Mouse (Mus musculus) forebrain, embryonic 12.5 days (tissue): ENCODE results near the gene Senp7. TPM values are rescaled to one million over a fixed set of nuclear protein-coding genes. Genes with fewer than 3 reads are reported as not detected.
"Not testable (repeated sequence)": the region's sequence is repeated elsewhere in the genome, so short reads cannot be mapped to it uniquely, and the experiment has no call there.

ENCODE experiments used
- ATAC-seq: fragments of 200-750 bp; cut with Nextera tagmentation; 2 replicates; pipeline ENCODE4 v1.8.0; 2017; ENCODE audit warnings: moderate TSS enrichment; ENCODE audit not compliant: low FRiP score
- H3K27ac ChIP-seq: fragments of 300-500 bp; sonication (generic); 2 replicates; pipeline ENCODE4 v1.5.1; 2016; ENCODE audit warnings: mild to moderate bottlenecking
- H3K27me3 ChIP-seq: fragments of 300-500 bp; sonication (generic); 2 replicates; pipeline ENCODE4 v1.6.1; 2016; ENCODE audit warnings: mild to moderate bottlenecking
- H3K36me3 ChIP-seq: fragments of 300-500 bp; sonication (generic); replicated peaks from 2 replicates; pipeline ENCODE4 v1.6.1; 2016; ENCODE audit warnings: mild to moderate bottlenecking
- H3K4me1 ChIP-seq: fragments of 300-500 bp; sonication (generic); 2 replicates; pipeline ENCODE4 v1.6.1; 2016
- H3K4me2 ChIP-seq: fragments of 300-500 bp; sonication (generic); 2 replicates; pipeline ENCODE4 v1.6.1; 2016; ENCODE audit warnings: mild to moderate bottlenecking, moderate library complexity
- H3K4me3 ChIP-seq: fragments of 300-500 bp; sonication (generic); replicated peaks from 2 replicates; pipeline ENCODE4 v1.5.1; 2016; ENCODE audit warnings: mild to moderate bottlenecking
- H3K9ac ChIP-seq: fragments of 300-500 bp; sonication (generic); 2 replicates; pipeline ENCODE4 v1.6.1; 2016; ENCODE audit warnings: mild to moderate bottlenecking
- H3K9me3 ChIP-seq: fragments of 300-500 bp; sonication (generic); 2 replicates; pipeline ENCODE4 v1.6.1; 2016
- WGBS: fragments of 180-500 bp; shearing (Covaris S2); methylation state at CpG from one replicate; pipeline ENCODE4 v1.1.7; 2016; 5-methylcytosine and 5-hydroxymethylcytosine counted together
- polyA plus RNA-seq: library from polyadenylated mRNA; unstranded; fragments of >200 nt; fragmentation: Nextera tagmentation; extraction: Ambion mirVana; gene quantifications from 2 replicates; pipeline ENCODE4 v1.2.1, GENCODE M21; 2016

The Senp7 gene
- polyA plus RNA-seq, 1 experiment from 2014 or later: 49.2 TPM

DNA sequence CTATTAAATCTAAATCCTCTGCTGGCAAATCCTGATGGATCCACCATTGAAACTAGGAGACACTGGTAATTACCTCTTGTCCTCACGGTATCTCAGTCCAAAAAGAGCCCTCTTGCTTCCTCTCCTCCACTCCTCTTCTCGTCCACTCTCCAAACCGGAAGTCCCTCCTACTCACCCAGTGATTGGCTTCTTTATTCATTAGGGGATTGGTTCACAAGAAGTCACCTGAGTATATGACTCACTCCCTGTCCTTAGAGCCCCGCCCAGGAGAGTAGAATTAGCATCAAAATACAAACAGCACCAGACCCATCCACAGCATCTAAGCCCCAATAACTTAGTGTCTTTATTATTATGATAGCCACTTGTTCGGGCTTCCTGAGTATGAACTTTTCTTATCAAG lies 68.0 kb downstream of the Senp7 start:
- H3K4me1 ChIP-seq: no peaks in the 10 kb centered on the region
- H3K9ac ChIP-seq: no peak overlapping the region
- no peak overlapping the region for H3K4me2 ChIP-seq
- 0 out of 2 replicates have a peak, but pooled peaks cover 4% of the 10 kb centered on the region for H3K9me3 ChIP-seq
- H3K27me3 ChIP-seq: no peaks in the 10 kb centered on the region
- H3K27ac ChIP-seq: no peak overlapping the region
- peaks cover 25% of the 10 kb centered on the region for H3K36me3 ChIP-seq
- H3K4me3 ChIP-seq: no peak overlapping the region
- 89% methylated on average over 5 of the region's 5 CpGs for WGBS
- no peak for ATAC-seq

DNA sequence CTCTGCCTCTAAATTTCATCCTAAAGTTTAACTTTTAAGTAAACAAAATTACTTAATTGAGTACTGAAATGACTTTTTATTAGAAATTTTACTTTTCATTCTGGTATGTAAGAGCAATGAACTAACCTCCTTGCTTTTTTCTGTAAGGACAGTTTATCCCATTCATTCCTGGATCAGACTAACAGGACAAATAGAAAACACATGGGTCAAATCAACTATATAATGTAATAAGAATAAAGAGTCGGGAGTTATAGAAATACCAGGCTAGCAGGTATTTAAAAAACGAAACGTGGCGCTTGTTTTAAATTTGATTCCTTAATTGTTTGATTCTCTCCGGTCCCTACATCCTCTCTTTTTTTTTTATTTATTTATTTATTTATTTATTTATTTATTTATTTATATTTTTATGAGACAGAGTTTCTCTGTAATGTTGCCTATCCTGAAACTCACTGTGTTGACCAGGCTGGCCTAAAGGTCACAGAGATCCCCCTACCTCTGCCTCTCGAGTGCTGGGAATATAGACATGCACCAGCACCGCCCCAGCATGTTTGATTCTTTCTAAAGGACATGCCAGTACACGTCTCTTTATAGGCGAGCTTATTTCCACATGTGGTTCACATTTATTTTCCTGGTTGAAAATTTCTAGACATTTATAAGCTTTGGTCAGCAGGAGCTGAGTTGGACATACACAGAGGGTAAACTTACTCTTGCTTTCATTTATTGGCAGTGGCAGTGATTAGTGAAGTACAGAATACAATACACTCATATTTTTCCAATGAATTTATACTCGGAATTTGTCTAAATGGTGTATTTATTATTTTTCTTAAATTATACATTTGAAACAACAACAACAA lies 69.4 kb downstream of the Senp7 start:
- H3K27ac ChIP-seq: no peak overlapping the region
- H3K36me3 ChIP-seq: peaks cover 22% of the 10 kb centered on the region
- WGBS: 87% methylated on average over 10 of the region's 10 CpGs
- no peak overlapping the region for H3K9ac ChIP-seq
- no peaks in the 10 kb centered on the region for H3K27me3 ChIP-seq
- H3K4me2 ChIP-seq: no peak overlapping the region
- no peak for ATAC-seq
- 0 out of 2 replicates have a peak, but pooled peaks cover 4% of the 10 kb centered on the region for H3K9me3 ChIP-seq
- H3K4me1 ChIP-seq: no peaks in the 10 kb centered on the region
- no peak overlapping the region for H3K4me3 ChIP-seq

DNA sequence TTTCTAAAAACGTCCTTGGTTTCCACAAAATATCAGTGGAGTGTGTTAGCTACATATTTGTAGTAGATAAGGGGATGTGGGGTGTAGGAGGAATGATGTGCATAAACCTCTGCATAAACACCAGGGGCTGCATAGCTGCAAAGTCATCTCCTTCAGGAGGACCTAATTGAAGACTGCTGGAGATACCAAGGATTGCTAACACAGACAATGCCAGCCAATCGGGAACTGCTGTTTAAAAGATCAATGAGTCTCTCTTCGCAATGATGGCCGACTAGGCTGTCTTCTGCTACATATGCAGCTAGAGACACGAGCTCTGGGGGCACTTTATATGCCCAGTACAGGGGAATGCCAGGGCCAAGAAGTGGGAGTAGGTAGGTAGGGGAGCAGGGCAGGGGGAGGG lies 74.4 kb downstream of the Senp7 start:
- Histone ChIP-seq H3K4me3 (no peak overlapping the region), H3K4me1 (no peaks in the 10 kb centered on the region), H3K27me3 (no peaks in the 10 kb centered on the region), H3K27ac (no peak overlapping the region), H3K36me3 (peaks cover 35% of the 10 kb centered on the region), H3K9ac (no peak overlapping the region), H3K9me3 (no peaks in the 10 kb centered on the region), H3K4me2 (no peak overlapping the region)
- 88% methylated on average over 5 of the region's 5 CpGs for WGBS
- no peak for ATAC-seq

GRCm38 (mm10) chr16:56124045-56124444 lies 75.9 kb downstream of the Senp7 start:
- Histone ChIP-seq H3K27ac (no peak overlapping the region), H3K4me1 (no peaks in the 10 kb centered on the region), H3K9ac (no peak overlapping the region), H3K4me3 (no peak overlapping the region), H3K4me2 (no peak overlapping the region), H3K27me3 (no peaks in the 10 kb centered on the region), H3K36me3 (peaks cover 43% of the 10 kb centered on the region), H3K9me3 (no peaks in the 10 kb centered on the region)
- ATAC-seq: no peak
- WGBS: 97% methylated on average over 3 of the region's 3 CpGs

- no peak overlapping the region for H3K4me3 ChIP-seq
- no peaks in the 10 kb centered on the region for H3K27me3 ChIP-seq
- no peak overlapping the region for H3K4me2 ChIP-seq
- no peaks in the 10 kb centered on the region for H3K4me1 ChIP-seq
- ATAC-seq: no peak
- H3K27ac ChIP-seq: no peak overlapping the region
- H3K9me3 ChIP-seq: no peaks in the 10 kb centered on the region
- peaks cover 20% of the 10 kb centered on the region for H3K36me3 ChIP-seq
- no peak overlapping the region for H3K9ac ChIP-seq
- 42% methylated on average over 3 of the region's 3 CpGs for WGBS
Observed at GRCm38 (mm10) chr16:56131666-56132065, 83.5 kb downstream of the Senp7 start.

GRCm38 (mm10) chr16:56134149-56134548 lies 86.0 kb downstream of the Senp7 start:
- ATAC-seq: no peak
- 59% methylated on average over 4 of the region's 4 CpGs for WGBS

DNA sequence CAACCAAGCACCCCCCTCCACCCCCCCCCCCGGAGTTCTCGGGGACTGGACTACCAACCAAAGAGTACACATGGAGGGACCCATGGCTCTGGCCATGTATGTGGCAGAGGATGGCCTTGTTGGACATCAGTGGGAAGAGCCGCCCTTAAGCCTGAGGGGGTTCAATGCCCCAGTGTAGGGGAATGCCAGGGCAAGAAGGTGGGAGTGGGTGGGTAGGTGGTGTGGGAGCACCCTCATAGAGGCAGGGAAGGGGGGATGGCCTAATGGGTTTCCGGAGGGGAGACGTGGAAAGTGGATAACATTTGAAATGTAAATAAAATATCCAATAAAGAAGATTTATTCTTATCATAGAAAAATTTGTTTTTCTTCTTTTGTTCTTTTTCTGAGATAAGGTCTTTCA lies 89.5 kb downstream of the Senp7 start:
- not testable (repeated sequence) for H3K36me3 ChIP-seq, H3K4me1 ChIP-seq, H3K9me3 ChIP-seq, H3K4me2 ChIP-seq, H3K9ac ChIP-seq, H3K27me3 ChIP-seq, H3K4me3 ChIP-seq, ATAC-seq, H3K27ac ChIP-seq
- WGBS: 97% methylated on average over 5 of the region's 5 CpGs

More at GRCm38 (mm10) chr16:56134149-56134548, 86.0 kb downstream of the Senp7 start:
- Histone ChIP-seq H3K9ac (no peak overlapping the region), H3K27me3 (no peaks in the 10 kb centered on the region), H3K36me3 (peaks cover 11% of the 10 kb centered on the region; the same call in 1 of the 2 replicates), H3K9me3 (no peaks in the 10 kb centered on the region), H3K4me1 (no peaks in the 10 kb centered on the region), H3K27ac (no peak overlapping the region), H3K4me3 (no peak overlapping the region), H3K4me2 (no peak overlapping the region)

DNA sequence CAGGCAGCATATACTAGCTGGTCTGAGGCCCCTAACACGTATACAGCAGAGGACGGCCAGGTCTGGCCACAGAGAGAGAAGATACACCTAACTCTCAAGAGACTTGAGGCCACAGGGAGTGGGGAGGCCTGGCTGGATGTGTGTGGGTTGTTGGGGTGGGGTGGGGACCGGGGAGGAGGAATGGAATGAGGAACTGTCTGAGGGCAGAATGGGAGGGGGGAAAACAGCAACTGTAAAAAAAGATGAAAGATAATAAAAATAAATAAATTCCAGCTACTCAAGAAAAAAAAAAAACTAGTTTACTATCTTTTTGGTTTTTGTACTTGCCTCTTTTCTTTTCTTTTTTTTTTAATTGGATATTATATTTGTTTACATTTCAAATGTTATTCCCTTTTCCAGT lies 91.8 kb downstream of the Senp7 start:
- 90% methylated on average over 3 of the region's 3 CpGs for WGBS
- Histone ChIP-seq H3K9me3 (no peaks in the 10 kb centered on the region), H3K4me3 (no peak overlapping the region), H3K27me3 (no peaks in the 10 kb centered on the region), H3K9ac (no peak overlapping the region), H3K36me3 (peaks cover 9% of the 10 kb centered on the region; the same call in 1 of the 2 replicates), H3K4me2 (no peak overlapping the region), H3K27ac (no peak overlapping the region), H3K4me1 (no peaks in the 10 kb centered on the region)
- ATAC-seq: no peak

- WGBS: 96% methylated on average over 17 of the region's 17 CpGs
- H3K27ac ChIP-seq: no peak overlapping the region
- no peaks in the 10 kb centered on the region for H3K4me1 ChIP-seq
- no peak overlapping the region for H3K4me2 ChIP-seq
- no peak overlapping the region for H3K9ac ChIP-seq
- H3K27me3 ChIP-seq: no peaks in the 10 kb centered on the region
- H3K36me3 ChIP-seq: no peaks in the 10 kb centered on the region; the same call in 1 of the 2 replicates
- H3K9me3 ChIP-seq: no peaks in the 10 kb centered on the region
- ATAC-seq: no peak
- no peak overlapping the region for H3K4me3 ChIP-seq
Observed at GRCm38 (mm10) chr16:56144876-56145555, 96.9 kb downstream of the Senp7 start.

GRCm38 (mm10) chr16:56147679-56148078 lies 99.5 kb downstream of the Senp7 start:
- H3K36me3 ChIP-seq: no peaks in the 10 kb centered on the region
- H3K9ac ChIP-seq: no peak overlapping the region
- H3K4me3 ChIP-seq: no peak overlapping the region
- H3K27me3 ChIP-seq: no peaks in the 10 kb centered on the region
- 43% methylated on average over 2 of the region's 2 CpGs for WGBS
- no peak overlapping the region for H3K4me2 ChIP-seq
- H3K27ac ChIP-seq: no peak overlapping the region
- no peak for ATAC-seq
- no peaks in the 10 kb centered on the region for H3K4me1 ChIP-seq
- no peaks in the 10 kb centered on the region for H3K9me3 ChIP-seq

DNA sequence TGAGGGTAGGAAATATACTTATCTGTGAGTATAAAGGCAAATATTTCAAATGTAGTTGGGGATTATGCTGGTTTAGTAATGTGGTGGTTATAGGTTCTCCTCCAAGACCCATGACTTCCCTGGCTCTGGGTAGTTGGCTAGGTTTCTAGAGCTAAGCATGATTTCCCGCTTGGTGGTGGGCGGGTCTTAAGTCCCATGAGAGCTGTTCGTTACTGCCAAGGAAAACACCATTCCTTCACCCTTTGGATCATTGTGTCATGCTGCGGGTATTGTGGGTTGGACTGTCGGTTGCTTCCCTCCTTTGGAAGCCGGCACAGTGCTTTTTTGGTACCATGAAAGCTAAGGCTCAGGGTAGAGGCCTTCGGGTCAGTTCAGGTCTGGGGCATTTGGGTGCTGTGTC lies 115.3 kb downstream of the Senp7 start:
- Histone ChIP-seq H3K4me2 (no peak overlapping the region), H3K36me3 (peaks cover 11% of the 10 kb centered on the region), H3K9ac (no peak overlapping the region), H3K4me1 (no peaks in the 10 kb centered on the region), H3K27ac (no peak overlapping the region), H3K9me3 (no peaks in the 10 kb centered on the region), H3K27me3 (no peaks in the 10 kb centered on the region), H3K4me3 (no peak overlapping the region)
- ATAC-seq: no peak
- WGBS: 90% methylated on average over 7 of the region's 7 CpGs

DNA sequence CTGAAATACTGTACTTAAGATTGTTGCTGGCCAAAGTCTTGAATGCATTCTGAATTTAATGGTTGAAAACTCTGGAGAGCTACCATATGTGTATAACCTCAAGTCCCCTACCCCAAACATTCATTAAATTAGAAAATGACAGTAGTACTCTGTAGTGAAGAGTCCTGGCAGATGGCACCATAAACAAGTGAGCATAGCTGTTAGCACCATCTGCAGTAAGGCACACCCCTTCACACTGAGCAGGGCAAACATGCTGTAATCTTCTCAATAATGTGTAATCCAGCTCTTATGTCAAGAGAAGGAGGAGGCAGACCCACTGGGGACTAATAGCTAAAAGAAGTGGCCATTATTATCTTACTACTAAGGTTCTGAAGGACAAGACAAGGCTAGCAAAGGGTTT lies 122.1 kb downstream of the Senp7 start:
- ATAC-seq: no peak
- Histone ChIP-seq H3K9me3 (no peaks in the 10 kb centered on the region), H3K4me1 (no peaks in the 10 kb centered on the region), H3K9ac (no peak overlapping the region), H3K4me3 (no peak overlapping the region), H3K4me2 (no peak overlapping the region), H3K27me3 (no peaks in the 10 kb centered on the region), H3K36me3 (peaks cover 21% of the 10 kb centered on the region), H3K27ac (no peak overlapping the region)
